Mouse (Mus musculus) E14TG2a.4 (cell line): Measurements from ENCODE around the gene Tbc1d30.

ENCODE experiments used
- H3K27me3 ChIP-seq: 2 replicates; pipeline ENCODE4 v1.6.1; 2014; ENCODE audit warnings: low read length, control low read depth; ENCODE audit not compliant: insufficient read depth
- H3K36me3 ChIP-seq: 2 replicates; pipeline ENCODE4 v1.6.1; 2014; ENCODE audit warnings: low read length, control low read depth; ENCODE audit not compliant: insufficient read depth
- H3K4me1 ChIP-seq: replicated peaks from 2 replicates; pipeline ENCODE4 v1.6.1; 2014; ENCODE audit warnings: low read depth, low read length, control low read depth
- H3K4me3 ChIP-seq: replicated peaks from 2 replicates; pipeline ENCODE4 v1.5.1; 2014; ENCODE audit warnings: mild to moderate bottlenecking, low read length
- H3K9me3 ChIP-seq: 2 replicates; pipeline ENCODE4 v1.6.1; 2014; ENCODE audit warnings: low read length, control low read depth
- CTCF ChIP-seq: conservative IDR thresholded peaks from 2 replicates; pipeline ENCODE4 v1.5.1; 2014; ENCODE audit warnings: low read length
- NANOG ChIP-seq: IDR thresholded peaks from 2 replicates; pipeline ENCODE4 v1.6.1; 2014; ENCODE audit warnings: borderline replicate concordance, low read length, mixed read lengths
- POU5F1 ChIP-seq: IDR thresholded peaks from 2 replicates; pipeline ENCODE4 v1.6.1; 2014; ENCODE audit warnings: low read length, borderline replicate concordance

Gene Tbc1d30

DNA sequence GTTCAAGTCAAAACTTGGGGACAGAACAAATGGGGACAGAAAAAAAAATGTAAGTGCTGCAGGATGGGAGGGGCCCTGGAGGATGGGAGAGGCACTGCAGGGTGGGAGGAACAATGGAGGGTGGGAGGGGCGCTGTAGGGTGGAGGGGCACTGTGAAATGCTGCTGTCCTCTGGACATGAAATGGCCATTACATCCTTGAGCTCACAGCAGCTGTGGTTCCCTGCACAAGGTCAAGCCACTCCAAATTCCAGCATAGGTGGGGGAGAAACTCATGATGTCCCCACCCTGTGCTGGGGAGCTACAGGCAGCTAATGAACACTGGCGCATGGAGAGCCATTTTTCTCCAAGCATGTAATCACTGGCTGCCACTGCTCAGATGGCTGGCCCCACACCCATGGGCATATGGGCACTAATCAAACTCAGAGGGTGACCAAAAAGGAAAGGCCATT lies 74.0 kb downstream of the Tbc1d30 start:
- H3K4me1 ChIP-seq, result peaks cover 6% of the 10 kb centered on the region
- H3K9me3 ChIP-seq, result peaks cover 15% of the 10 kb centered on the region
- no peaks in the 10 kb centered on the region; the same call in 1 of the 2 replicates for H3K27me3 ChIP-seq
- H3K4me3 ChIP-seq, result no peak overlapping the region
- TF ChIP-seq CTCF (no peak), POU5F1 (no peak), NANOG (no peak)
- no peaks in the 10 kb centered on the region for H3K36me3 ChIP-seq

DNA sequence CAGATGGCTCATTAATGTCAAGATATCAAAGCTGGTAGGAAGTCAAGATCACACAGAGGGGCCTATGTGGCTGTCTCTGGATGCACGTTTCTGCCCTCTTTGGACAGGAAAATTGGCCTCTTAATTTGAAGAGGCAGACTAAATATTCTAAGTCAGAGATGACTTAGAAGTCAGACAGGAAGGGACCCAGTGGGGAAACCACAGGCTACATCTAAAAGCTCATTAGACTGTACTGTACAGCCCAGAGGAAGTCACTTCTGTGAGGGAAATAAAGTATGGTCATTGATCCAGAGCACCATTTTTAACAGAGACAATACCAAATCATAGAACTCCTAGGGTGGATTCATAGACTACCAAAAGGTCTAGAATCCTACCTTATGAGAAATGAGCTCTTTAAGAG lies 76.1 kb downstream of the Tbc1d30 start:
- TF ChIP-seq POU5F1, result no peak
- no peak for TF ChIP-seq CTCF
- no peak for TF ChIP-seq NANOG
- H3K4me1 ChIP-seq, result peaks cover 6% of the 10 kb centered on the region
- H3K36me3 ChIP-seq, result no peaks in the 10 kb centered on the region
- peaks cover 15% of the 10 kb centered on the region for H3K9me3 ChIP-seq
- peaks cover 4% of the 10 kb centered on the region for H3K27me3 ChIP-seq
- H3K4me3 ChIP-seq, result no peak overlapping the region

DNA sequence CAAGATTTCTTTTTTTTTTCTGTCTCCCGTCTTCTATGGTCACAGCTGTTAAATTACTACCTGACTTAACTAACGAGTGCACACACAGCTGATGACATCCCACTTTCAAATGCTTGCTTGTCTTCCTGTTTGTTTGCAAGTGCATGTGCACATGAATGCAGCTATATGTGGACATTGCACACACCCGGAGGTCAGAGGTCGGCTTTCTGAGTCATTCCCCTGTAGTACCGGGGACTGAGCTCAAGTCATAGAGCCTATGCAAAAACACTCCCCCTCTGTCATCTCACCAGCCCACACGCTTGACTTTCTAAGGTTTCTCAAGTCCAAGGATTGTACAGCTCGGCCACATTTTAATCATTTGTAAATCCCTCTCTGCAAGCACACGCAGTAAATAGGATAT lies 80.1 kb downstream of the Tbc1d30 start:
- Histone ChIP-seq H3K27me3 (peaks cover 39% of the 10 kb centered on the region), H3K9me3 (peaks cover 10% of the 10 kb centered on the region), H3K36me3 (no peaks in the 10 kb centered on the region), H3K4me3 (no peak overlapping the region), H3K4me1 (peaks cover 13% of the 10 kb centered on the region)
- TF ChIP-seq POU5F1, result no peak
- no peak for TF ChIP-seq CTCF
- no peak for TF ChIP-seq NANOG

DNA sequence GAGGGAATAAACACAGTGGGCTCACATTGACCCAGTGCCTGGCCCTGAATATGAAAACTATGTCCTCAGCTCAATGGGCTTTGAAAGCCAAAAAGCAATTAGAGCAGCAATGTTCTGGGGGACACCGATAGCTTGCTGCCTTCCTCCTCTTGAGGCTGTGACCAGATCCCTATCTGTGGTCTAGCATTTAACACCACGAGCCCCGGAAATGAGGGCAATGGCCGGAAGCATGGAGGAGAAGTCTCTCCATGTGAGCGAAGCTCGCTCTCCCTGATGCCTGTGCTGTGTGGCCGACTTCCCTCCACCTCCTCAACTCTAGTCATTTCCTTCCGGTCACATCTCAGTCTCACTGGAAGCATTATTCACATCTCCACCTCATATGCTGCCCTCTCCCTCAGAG lies 82.3 kb downstream of the Tbc1d30 start:
- Histone ChIP-seq H3K36me3 (no peaks in the 10 kb centered on the region), H3K27me3 (peaks cover 55% of the 10 kb centered on the region), H3K4me1 (peaks cover 13% of the 10 kb centered on the region), H3K4me3 (no peak overlapping the region), H3K9me3 (no peaks in the 10 kb centered on the region)
- TF ChIP-seq POU5F1, result no peak
- TF ChIP-seq NANOG, result no peak
- TF ChIP-seq CTCF, result no peak

DNA sequence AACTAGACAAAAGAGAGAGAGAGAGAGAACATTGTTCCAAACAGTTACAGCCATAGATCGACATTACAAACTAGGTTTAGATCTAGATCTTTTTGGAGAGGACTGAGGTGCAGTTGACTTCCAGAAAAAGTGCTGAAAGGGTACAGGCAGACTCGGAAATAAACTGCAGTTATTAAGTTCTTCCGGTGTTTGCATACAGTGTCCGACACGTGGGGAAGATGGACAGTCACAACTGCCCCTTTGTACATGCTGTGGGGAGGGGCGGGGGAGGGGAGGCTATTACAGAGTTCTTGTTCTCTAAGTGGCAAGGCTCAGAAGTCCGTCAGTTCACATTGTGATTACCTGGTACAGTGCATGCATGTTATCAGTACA lies 86.9 kb downstream of the Tbc1d30 start:
- no peak overlapping the region for H3K4me3 ChIP-seq
- H3K27me3 ChIP-seq, result peaks cover 50% of the 10 kb centered on the region
- H3K36me3 ChIP-seq, result no peaks in the 10 kb centered on the region
- peaks cover 13% of the 10 kb centered on the region for H3K4me1 ChIP-seq
- TF ChIP-seq POU5F1, result no peak
- no peak for TF ChIP-seq NANOG
- no peak for TF ChIP-seq CTCF
- peaks cover 4% of the 10 kb centered on the region; the same call in 1 of the 2 replicates for H3K9me3 ChIP-seq

DNA sequence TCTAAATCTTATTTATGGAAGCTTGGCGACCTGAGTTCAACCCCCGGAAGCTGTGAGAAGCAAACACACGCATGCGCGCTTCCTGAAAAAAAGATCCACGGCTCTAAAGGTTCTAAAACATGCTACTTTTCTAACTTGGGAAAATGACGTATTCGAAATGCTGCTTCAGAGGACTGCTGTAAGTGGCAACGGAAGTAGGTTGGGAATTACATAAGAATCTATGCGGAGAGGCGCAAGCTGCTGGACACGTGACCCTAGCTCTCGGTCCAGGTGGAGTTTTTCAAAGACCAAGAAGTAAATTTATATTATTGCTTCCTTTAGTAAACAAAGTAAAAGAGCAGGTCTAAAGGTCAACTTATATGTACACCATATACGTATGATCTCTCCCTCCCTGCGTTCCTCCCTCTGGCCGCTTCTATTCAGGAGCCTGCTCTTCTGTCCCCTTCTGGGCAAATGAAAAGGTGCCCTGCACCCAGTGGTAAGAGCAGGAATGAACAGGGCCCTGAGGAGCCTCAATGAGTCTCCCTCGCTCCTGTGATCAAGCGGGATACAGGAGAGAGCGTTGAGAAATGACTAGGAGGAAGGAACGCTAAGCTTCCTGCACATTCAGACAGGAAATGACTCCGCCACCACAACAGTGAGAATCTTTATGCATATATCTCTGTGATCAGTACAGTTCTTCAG lies 87.4 kb downstream of the Tbc1d30 start:
- Histone ChIP-seq H3K9me3 (peaks cover 4% of the 10 kb centered on the region; the same call in 1 of the 2 replicates), H3K4me1 (peaks cover 13% of the 10 kb centered on the region), H3K4me3 (no peak overlapping the region), H3K36me3 (no peaks in the 10 kb centered on the region), H3K27me3 (peaks cover 47% of the 10 kb centered on the region)
- TF ChIP-seq CTCF, result no peak
- no peak for TF ChIP-seq POU5F1
- no peak for TF ChIP-seq NANOG

DNA sequence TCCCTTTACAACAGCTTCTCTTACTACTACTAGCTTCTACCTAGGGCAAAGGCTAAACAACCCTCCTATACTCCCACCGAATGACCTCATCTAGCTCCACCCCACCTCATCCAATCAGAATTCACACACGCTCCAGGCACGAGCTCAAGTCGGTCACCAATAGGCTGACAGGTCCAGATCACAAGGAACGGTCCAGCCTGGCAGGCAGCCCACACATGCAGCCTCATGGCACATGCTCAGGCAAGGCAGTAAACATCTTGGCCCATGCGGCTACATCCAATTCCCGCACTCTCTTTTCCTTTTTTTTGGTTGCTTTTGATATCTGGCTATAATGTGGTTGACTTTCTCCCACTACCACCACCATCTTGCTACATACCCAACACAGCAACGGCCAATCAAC lies 88.9 kb downstream of the Tbc1d30 start:
- TF ChIP-seq POU5F1 (no peak), NANOG (no peak), CTCF (no peak)
- Histone ChIP-seq H3K9me3 (peaks cover 4% of the 10 kb centered on the region; the same call in 1 of the 2 replicates), H3K27me3 (peaks cover 34% of the 10 kb centered on the region), H3K4me1 (peaks cover 12% of the 10 kb centered on the region), H3K4me3 (no peak overlapping the region), H3K36me3 (no peaks in the 10 kb centered on the region)

DNA sequence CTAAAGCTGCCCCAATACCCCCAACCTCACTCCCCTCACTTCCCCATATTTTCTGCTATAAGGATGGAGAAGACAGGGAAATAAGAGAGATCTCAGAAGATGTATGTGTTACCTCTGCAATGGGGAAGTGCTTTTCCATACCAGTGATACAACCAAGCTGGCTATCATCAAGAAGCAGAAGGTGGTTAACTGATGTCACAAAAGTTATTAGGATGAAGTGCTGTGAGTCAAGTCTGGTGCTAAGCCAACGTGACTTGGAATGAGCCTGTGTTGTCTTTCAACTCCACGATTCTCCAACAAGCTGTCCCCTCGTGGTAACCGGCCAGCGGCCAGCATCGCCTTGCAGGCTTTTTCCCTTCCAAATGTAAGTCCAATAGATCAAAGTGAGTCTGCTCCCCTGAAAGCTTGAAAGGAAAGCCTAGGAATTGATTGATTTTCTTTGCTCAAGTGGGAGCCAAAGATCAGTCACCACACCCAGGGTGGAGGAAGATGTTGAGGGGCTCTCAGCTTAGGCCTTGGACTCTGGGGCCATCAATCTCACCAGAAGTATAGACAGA lies 90.0 kb downstream of the Tbc1d30 start:
- no peak overlapping the region for H3K4me3 ChIP-seq
- peaks cover 26% of the 10 kb centered on the region for H3K27me3 ChIP-seq
- 0 out of 2 replicates have a peak, but pooled peaks cover 3% of the 10 kb centered on the region for H3K4me1 ChIP-seq
- TF ChIP-seq CTCF, result no peak
- no peak for TF ChIP-seq POU5F1
- TF ChIP-seq NANOG, result no peak
- H3K9me3 ChIP-seq, result peaks cover 4% of the 10 kb centered on the region; the same call in 1 of the 2 replicates
- no peaks in the 10 kb centered on the region for H3K36me3 ChIP-seq
